Mouse (Mus musculus) neural tube, postnatal 0 days (tissue): ENCODE data around the gene Pilrb1. TPM values are rescaled to one million over a fixed set of nuclear protein-coding genes. Genes with fewer than 3 reads are reported as not detected.

Experiments used
- polyA plus RNA-seq: library from polyadenylated mRNA; unstranded; fragments of >200 nt; fragmentation: Nextera tagmentation; extraction: Ambion mirVana; gene quantifications from 2 replicates; pipeline ENCODE4 v1.2.1, GENCODE M21; 2015

Pilrb1 gene
- polyA plus RNA-seq, result 0.28 TPM in 1 of 2 replicates, not detected in the other

GRCm38 (mm10) chr5:137857960-137858710 is at the start of gene Pilrb1:
Gene Pilrb1 (minus strand): TSS chr5:137858106.

GRCm38 (mm10) chr5:137871644-137872380 is 13.9 kb upstream of the Pilrb1 start, which contains the start of gene Pilrb2:
Gene Pilrb2 (minus strand): TSS chr5:137871815.

GRCm38 (mm10) chr5:137835966-137836520 is 21.9 kb downstream of the Pilrb1 start, which contains the start of gene Pilra:
Gene Pilra (minus strand): TSS chr5:137836281.

Other genes starting within 250 kb of the Pilrb1 start
- 52.0 and 67.0 TPM in 2 replicates for gene Pcolce, start 244.3 kb downstream of the Pilrb1 start, polyA plus RNA-seq
- gene Fbxo24, start 229.1 kb downstream of the Pilrb1 start, polyA plus RNA-seq, result 0.14 TPM in 1 of 2 replicates, not detected in the other
- gene Lrch4, start 229.0 kb downstream of the Pilrb1 start, polyA plus RNA-seq, result 17.9 and 18.3 TPM in 2 replicates
- 2.6 and 5.1 TPM in 2 replicates for gene Gm20605, start 228.9 kb downstream of the Pilrb1 start, polyA plus RNA-seq
- 3.2 and 4.3 TPM in 2 replicates for gene Sap25, start 216.8 kb downstream of the Pilrb1 start, polyA plus RNA-seq
- gene Irs3, start 212.4 kb downstream of the Pilrb1 start, polyA plus RNA-seq, result 0.13 and 0.28 TPM in 2 replicates
- gene Agfg2, start 173.4 kb downstream of the Pilrb1 start, polyA plus RNA-seq, result 23.7 and 24.8 TPM in 2 replicates
- gene Nyap1, start 116.5 kb downstream of the Pilrb1 start, polyA plus RNA-seq, result 26.4 and 29.9 TPM in 2 replicates
- 413 and 448 TPM in 2 replicates for gene Tsc22d4, start 112.4 kb downstream of the Pilrb1 start, polyA plus RNA-seq
- 53.2 and 55.8 TPM in 2 replicates for gene Ppp1r35, start 79.3 kb downstream of the Pilrb1 start, polyA plus RNA-seq
- 14.7 and 15.7 TPM in 2 replicates for gene Mepce, start 70.5 kb downstream of the Pilrb1 start, polyA plus RNA-seq
- gene Zcwpw1, start 70.3 kb downstream of the Pilrb1 start, polyA plus RNA-seq, result 9.2 and 10.5 TPM in 2 replicates
- gene Pilra, start 21.8 kb downstream of the Pilrb1 start, polyA plus RNA-seq, result 0.58 and 0.71 TPM in 2 replicates
- gene Pilrb2, start 13.7 kb upstream of the Pilrb1 start, polyA plus RNA-seq, result not detected in 2 replicates
- 0.05 TPM in 1 of 2 replicates, not detected in the other for gene Cyp3a13, start 63.5 kb upstream of the Pilrb1 start, polyA plus RNA-seq
- 8.3 and 8.5 TPM in 2 replicates for gene Gjc3, start 105.0 kb upstream of the Pilrb1 start, polyA plus RNA-seq
- gene Azgp1, start 123.4 kb upstream of the Pilrb1 start, polyA plus RNA-seq, result not detected in 2 replicates
- gene Smok3a, start 163.2 kb upstream of the Pilrb1 start, polyA plus RNA-seq, result not detected in 2 replicates
- gene Smok3b, start 163.3 kb upstream of the Pilrb1 start, polyA plus RNA-seq, result 0.06 TPM in 1 of 2 replicates, not detected in the other
- not detected in 2 replicates for gene Smok3c, start 195.1 kb upstream of the Pilrb1 start, polyA plus RNA-seq
- 11.5 and 12.2 TPM in 2 replicates for gene Zkscan1, start 227.0 kb upstream of the Pilrb1 start, polyA plus RNA-seq